Mouse (Mus musculus): ENCODE results near the gene Bod1. TPM values are rescaled to one million over a fixed set of nuclear protein-coding genes. Genes with fewer than 3 reads are reported as not detected.

Gene Bod1
- polyA plus RNA-seq, 1 experiment from 2014 or later, result 22.3 TPM

GRCm38 (mm10) chr11:31637788-31638373 lies 33.8 kb downstream of the Bod1 start:
- H3K4me2 ChIP-seq, result no peak overlapping the region
- no peak overlapping the region for H3K9ac ChIP-seq
- ATAC-seq, result no peak
- no peaks in the 10 kb centered on the region for H3K36me3 ChIP-seq
- H3K27me3 ChIP-seq (replicated peaks), result no peaks in the 10 kb centered on the region
- no peaks in the 10 kb centered on the region for H3K9me3 ChIP-seq (replicated peaks)
- 30% methylated on average over 10 of the region's 10 CpGs for WGBS (ENCODE audit: insufficient replicate concordance)
- no peak overlapping the region for H3K4me3 ChIP-seq
- no peak overlapping the region for H3K27ac ChIP-seq
- H3K4me1 ChIP-seq, result no peaks in the 10 kb centered on the region

GRCm38 (mm10) chr11:31628700-31629099 lies 43.0 kb downstream of the Bod1 start:
- no peak for ATAC-seq
- H3K27ac ChIP-seq, result no peak overlapping the region
- H3K4me3 ChIP-seq, result no peak overlapping the region

GRCm38 (mm10) chr11:31620796-31621195 lies 50.9 kb downstream of the Bod1 start:
- Histone ChIP-seq H3K4me1 (no peaks in the 10 kb centered on the region), H3K36me3 (no peaks in the 10 kb centered on the region), H3K27me3 (replicated peaks) (no peaks in the 10 kb centered on the region), H3K9me3 (replicated peaks) (no peaks in the 10 kb centered on the region), H3K4me2 (no peak overlapping the region), H3K27ac (no peak overlapping the region), H3K9ac (no peak overlapping the region), H3K4me3 (no peak overlapping the region)
- 43% methylated on average over 2 of the region's 2 CpGs for WGBS (ENCODE audit: insufficient replicate concordance)
- no peak for ATAC-seq

More at GRCm38 (mm10) chr11:31628700-31629099, 43.0 kb downstream of the Bod1 start:
- Histone ChIP-seq H3K4me2 (no peak overlapping the region), H3K9me3 (replicated peaks) (no peaks in the 10 kb centered on the region), H3K27me3 (replicated peaks) (no peaks in the 10 kb centered on the region), H3K4me1 (no peaks in the 10 kb centered on the region), H3K9ac (no peak overlapping the region), H3K36me3 (no peaks in the 10 kb centered on the region)
- WGBS (ENCODE audit: insufficient replicate concordance), result 75% methylated on average over 5 of the region's 5 CpGs

- no peak for ATAC-seq
- Histone ChIP-seq H3K4me2 (no peak overlapping the region), H3K9me3 (replicated peaks) (no peaks in the 10 kb centered on the region), H3K4me1 (no peaks in the 10 kb centered on the region), H3K36me3 (no peaks in the 10 kb centered on the region), H3K4me3 (no peak overlapping the region), H3K27me3 (replicated peaks) (no peaks in the 10 kb centered on the region), H3K9ac (no peak overlapping the region), H3K27ac (no peak overlapping the region)
- WGBS (ENCODE audit: insufficient replicate concordance), result 13% methylated on average over 3 of the region's 3 CpGs
These were observed 53.9 kb downstream of the Bod1 start for GRCm38 (mm10) chr11:31617797-31618196.

DNA sequence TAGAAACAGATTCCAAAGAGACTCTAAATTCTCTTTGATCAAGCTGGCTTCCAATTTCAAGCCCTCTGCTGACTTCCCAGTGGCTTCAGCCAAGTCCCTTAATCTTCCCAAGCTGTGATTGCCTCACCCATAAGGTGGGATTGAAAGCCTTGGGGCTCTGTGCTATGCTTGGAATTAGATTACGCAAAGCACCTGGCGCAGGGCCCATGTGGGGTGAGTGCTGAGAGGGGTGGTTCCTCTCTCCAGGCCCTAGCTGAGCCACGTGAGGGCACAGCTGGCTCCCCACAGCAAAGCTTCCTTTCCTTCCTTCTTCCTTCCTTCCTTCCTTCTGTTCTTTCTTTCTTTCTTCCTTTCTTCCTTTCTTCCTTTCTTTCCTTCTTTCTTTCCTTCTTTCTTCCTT lies 54.4 kb downstream of the Bod1 start:
- no peak overlapping the region for H3K27ac ChIP-seq

DNA sequence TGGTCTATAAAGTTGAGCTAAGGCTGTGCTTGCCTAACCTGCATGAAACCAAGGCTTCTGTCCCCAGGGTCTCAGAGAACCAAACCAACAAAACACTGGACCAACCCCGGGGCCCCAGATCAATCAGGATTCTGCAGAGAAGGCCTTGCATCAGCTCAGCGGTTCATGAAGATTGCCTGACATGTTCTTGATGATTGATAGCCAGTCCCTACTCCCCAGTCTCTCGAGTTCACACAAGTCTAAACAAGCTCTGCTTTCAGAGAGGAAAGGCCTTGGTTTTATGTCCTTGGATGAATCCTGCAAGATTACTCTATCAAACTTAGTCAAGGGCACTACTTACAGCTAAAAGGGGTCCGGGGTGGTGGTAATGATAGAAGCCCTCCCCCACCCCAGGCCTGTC lies 55.0 kb downstream of the Bod1 start:
- no peaks in the 10 kb centered on the region for H3K9me3 ChIP-seq (replicated peaks)
- no peak for ATAC-seq
- H3K27me3 ChIP-seq (replicated peaks), result no peaks in the 10 kb centered on the region
- H3K36me3 ChIP-seq, result no peaks in the 10 kb centered on the region
- H3K9ac ChIP-seq, result no peak overlapping the region
- H3K27ac ChIP-seq, result no peak overlapping the region
- H3K4me3 ChIP-seq, result no peak overlapping the region
- no peaks in the 10 kb centered on the region for H3K4me1 ChIP-seq
- no peak overlapping the region for H3K4me2 ChIP-seq
- 41% methylated on average over 4 of the region's 4 CpGs for WGBS (ENCODE audit: insufficient replicate concordance)

More for the DNA sequence above, 54.4 kb downstream of the Bod1 start:
- Histone ChIP-seq H3K4me2 (no peak overlapping the region), H3K36me3 (no peaks in the 10 kb centered on the region), H3K4me1 (no peaks in the 10 kb centered on the region), H3K9me3 (replicated peaks) (no peaks in the 10 kb centered on the region), H3K4me3 (no peak overlapping the region), H3K27me3 (replicated peaks) (no peaks in the 10 kb centered on the region), H3K9ac (no peak overlapping the region)
- WGBS (ENCODE audit: insufficient replicate concordance), result 48% methylated on average over 3 of the region's 3 CpGs
- ATAC-seq, result no peak

Other genes with a start within 250 kb of the Bod1 start
- 21.5 and 24.7 TPM in 2 replicates for gene Cpeb4, start 200.3 kb upstream of the Bod1 start, polyA plus RNA-seq (2016; fragmentation: Nextera tagmentation; extraction: Ambion mirVana)

Measured in liver, embryonic 12.5 days (tissue).